Mouse (Mus musculus): Measurements from ENCODE around the gene 4930470P17Rik.

DNA sequence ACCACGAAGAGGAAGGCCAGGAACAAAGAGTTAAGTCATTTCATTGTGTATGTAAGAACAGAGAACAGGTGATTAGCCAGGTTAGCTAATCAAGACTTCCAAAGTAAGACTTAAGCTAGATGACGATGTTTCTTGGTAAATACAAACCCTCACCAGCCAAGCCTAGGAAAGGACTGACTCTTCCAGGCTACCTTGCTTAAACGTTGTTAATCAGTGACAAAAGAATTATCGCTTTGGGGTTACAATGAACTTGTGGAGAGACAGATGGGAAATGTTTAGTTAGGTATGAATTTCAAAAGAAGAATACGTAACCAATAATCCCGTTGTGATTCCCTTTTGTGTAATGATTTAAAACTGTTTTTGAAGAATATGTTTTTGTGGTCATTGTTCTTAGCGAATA, 56.9 kb downstream of the 4930470P17Rik start:
- TF ChIP-seq POLR2A (IDR thresholded peaks at IDR 0.05; ENCODE audit: low read depth, low read length) (no peak), CTCF (IDR thresholded peaks at IDR 0.05; ENCODE audit: borderline replicate concordance, insufficient read depth, low read length) (no peak)

Data from embryonic fibroblast, embryonic 13.5 days (primary cell).